Mouse (Mus musculus) intestine, postnatal 0 days (tissue): ENCODE results near the gene Vsir. TPM values are rescaled to one million over a fixed set of nuclear protein-coding genes. Genes with fewer than 3 reads are reported as not detected.
A peak's percentile ranks its signal among the peaks of the same experiment; 100 is the strongest.

Experiments
- ATAC-seq: fragments of 200-750 bp; cut with Nextera tagmentation; 2 replicates; pipeline ENCODE4 v1.8.0; 2017; ENCODE audit warnings: mild to moderate bottlenecking, moderate TSS enrichment, moderate library complexity
- H3K27ac ChIP-seq: fragments of 300-500 bp; sonication (generic); 2 replicates; pipeline ENCODE4 v1.5.1; 2014; ENCODE audit warnings: mild to moderate bottlenecking, low read depth, low read length, moderate library complexity
- H3K27me3 ChIP-seq: fragments of 300-500 bp; sonication (generic); replicated peaks from 2 replicates; pipeline ENCODE4 v1.6.1; 2014; ENCODE audit warnings: low read length, mixed read lengths; ENCODE audit not compliant: control insufficient read depth, insufficient read depth
- H3K36me3 ChIP-seq: fragments of 300-500 bp; sonication (generic); 2 replicates; pipeline ENCODE4 v1.6.1; 2014; ENCODE audit warnings: mild to moderate bottlenecking, moderate library complexity; ENCODE audit not compliant: control insufficient read depth, insufficient read depth
- H3K4me1 ChIP-seq: fragments of 300-500 bp; sonication (generic); replicated peaks from 2 replicates; pipeline ENCODE4 v1.6.1; 2014; ENCODE audit warnings: antibody characterized with exemption, low read length, mixed read lengths; ENCODE audit not compliant: control insufficient read depth, insufficient read depth
- H3K4me2 ChIP-seq: fragments of 300-500 bp; sonication (generic); replicated peaks from 2 replicates; pipeline ENCODE4 v1.6.1; 2014; ENCODE audit warnings: low read depth, mild to moderate bottlenecking, moderate library complexity
- H3K4me3 ChIP-seq: fragments of 300-500 bp; sonication (generic); 2 replicates; pipeline ENCODE4 v1.5.1; 2014; ENCODE audit warnings: low read depth, low read length
- H3K9ac ChIP-seq: fragments of 300-500 bp; sonication (generic); 2 replicates; pipeline ENCODE4 v1.6.1; 2014; ENCODE audit warnings: mild to moderate bottlenecking, low read depth, low read length
- H3K9me3 ChIP-seq: fragments of 300-500 bp; sonication (generic); 2 replicates; pipeline ENCODE4 v1.6.1; 2016; ENCODE audit warnings: mixed run types; ENCODE audit not compliant: control insufficient read depth
- CTCF ChIP-seq: sonication (generic); IDR thresholded peaks from 2 replicates; pipeline ENCODE4 v1.5.1; 2016; ENCODE audit warnings: low read depth, mild to moderate bottlenecking, control low read depth, antibody characterized with exemption, moderate library complexity
- WGBS: fragments of 180-500 bp; shearing (Covaris S2); extraction: QIAGEN DNeasy Blood & Tissue Kit; methylation state at CpG from one replicate; pipeline ENCODE4 v1.1.7; 2014; 5-methylcytosine and 5-hydroxymethylcytosine counted together
- polyA plus RNA-seq: library from polyadenylated mRNA; unstranded; fragments of >200 nt; fragmentation: Nextera tagmentation; extraction: Ambion mirVana; gene quantifications from 2 replicates; pipeline ENCODE4 v1.2.1, GENCODE M21; 2015

Vsir gene
- polyA plus RNA-seq, 1 experiment from 2014 or later = 9.7 TPM

GRCm38 (mm10) chr10:60316166-60316565 is 30.5 kb upstream of the Vsir start:
- 87% methylated on average over 4 of the region's 4 CpGs for WGBS
- Histone ChIP-seq H3K4me2 (no peak overlapping the region), H3K4me3 (no peak overlapping the region), H3K9ac (no peak overlapping the region), H3K9me3 (no peaks in the 10 kb centered on the region), H3K36me3 (no peaks in the 10 kb centered on the region), H3K27ac (no peak overlapping the region), H3K4me1 (no peaks in the 10 kb centered on the region), H3K27me3 (no peaks in the 10 kb centered on the region)
- no peak for TF ChIP-seq CTCF
- no peak for ATAC-seq

GRCm38 (mm10) chr10:60328963-60329650 is 17.5 kb upstream of the Vsir start:
- peak; percentile 78 for ATAC-seq
- TF ChIP-seq CTCF = no peak
- H3K27me3 ChIP-seq = no peaks in the 10 kb centered on the region
- no peaks in the 10 kb centered on the region; the same call in 1 of the 2 replicates for H3K4me1 ChIP-seq
- no peaks in the 10 kb centered on the region for H3K36me3 ChIP-seq
- WGBS = 28% methylated on average over 11 of the region's 11 CpGs
- no peak overlapping the region for H3K4me3 ChIP-seq
- no peaks in the 10 kb centered on the region for H3K9me3 ChIP-seq
- H3K27ac ChIP-seq = peak overlapping the region; percentile 69
- H3K4me2 ChIP-seq = peak overlapping the region; percentile 44
- H3K9ac ChIP-seq = no peak overlapping the region

GRCm38 (mm10) chr10:60334583-60334982 is 12.1 kb upstream of the Vsir start:
- Histone ChIP-seq H3K4me2 (no peak overlapping the region; the same call in 1 of the 2 replicates), H3K27me3 (no peaks in the 10 kb centered on the region), H3K4me3 (no peak overlapping the region), H3K27ac (no peak overlapping the region; the same call in 1 of the 2 replicates), H3K36me3 (no peaks in the 10 kb centered on the region), H3K9me3 (no peaks in the 10 kb centered on the region), H3K4me1 (no peaks in the 10 kb centered on the region; the same call in 1 of the 2 replicates), H3K9ac (no peak overlapping the region)
- peak; percentile 62; the same call in 1 of the 2 replicates for ATAC-seq
- no peak for TF ChIP-seq CTCF
- 42% methylated on average over 7 of the region's 7 CpGs for WGBS

- Histone ChIP-seq H3K4me2 (no peak overlapping the region), H3K9me3 (no peaks in the 10 kb centered on the region), H3K9ac (no peak overlapping the region), H3K4me1 (no peaks in the 10 kb centered on the region), H3K27ac (no peak overlapping the region), H3K36me3 (no peaks in the 10 kb centered on the region), H3K27me3 (no peaks in the 10 kb centered on the region), H3K4me3 (no peak overlapping the region)
- no peak for TF ChIP-seq CTCF
- no peak for ATAC-seq
- 89% methylated on average over 4 of the region's 4 CpGs for WGBS
Observed at GRCm38 (mm10) chr10:60335021-60335420, 11.6 kb upstream of the Vsir start.

- H3K4me1 ChIP-seq = no peaks in the 10 kb centered on the region
- no peak overlapping the region for H3K27ac ChIP-seq
- H3K4me2 ChIP-seq = no peak overlapping the region
- no peaks in the 10 kb centered on the region for H3K9me3 ChIP-seq
- H3K36me3 ChIP-seq = no peaks in the 10 kb centered on the region
- no peak overlapping the region for H3K4me3 ChIP-seq
- 70% methylated on average over 9 of the region's 9 CpGs for WGBS
- H3K9ac ChIP-seq = no peak overlapping the region
- no peaks in the 10 kb centered on the region for H3K27me3 ChIP-seq
- ATAC-seq = no peak
- no peak for TF ChIP-seq CTCF
Observed at GRCm38 (mm10) chr10:60341528-60341927, 5.1 kb upstream of the Vsir start.

- Histone ChIP-seq H3K36me3 (no peaks in the 10 kb centered on the region), H3K9me3 (no peaks in the 10 kb centered on the region), H3K4me3 (no peak overlapping the region), H3K27ac (no peak overlapping the region), H3K9ac (no peak overlapping the region), H3K4me2 (no peak overlapping the region), H3K27me3 (no peaks in the 10 kb centered on the region), H3K4me1 (peaks cover 15% of the 10 kb centered on the region)
- TF ChIP-seq CTCF = no peak
- WGBS = 73% methylated on average over 3 of the region's 3 CpGs
- ATAC-seq = no peak
Observed at GRCm38 (mm10) chr10:60344111-60344510, 2.5 kb upstream of the Vsir start.
